Mouse (Mus musculus): ENCODE results near the gene Dnajc24. TPM values are rescaled to one million over a fixed set of nuclear protein-coding genes. Genes with fewer than 3 reads are reported as not detected.

The Dnajc24 gene
- polyA plus RNA-seq, 1 experiment from 2014 or later = 46.0 TPM

DNA sequence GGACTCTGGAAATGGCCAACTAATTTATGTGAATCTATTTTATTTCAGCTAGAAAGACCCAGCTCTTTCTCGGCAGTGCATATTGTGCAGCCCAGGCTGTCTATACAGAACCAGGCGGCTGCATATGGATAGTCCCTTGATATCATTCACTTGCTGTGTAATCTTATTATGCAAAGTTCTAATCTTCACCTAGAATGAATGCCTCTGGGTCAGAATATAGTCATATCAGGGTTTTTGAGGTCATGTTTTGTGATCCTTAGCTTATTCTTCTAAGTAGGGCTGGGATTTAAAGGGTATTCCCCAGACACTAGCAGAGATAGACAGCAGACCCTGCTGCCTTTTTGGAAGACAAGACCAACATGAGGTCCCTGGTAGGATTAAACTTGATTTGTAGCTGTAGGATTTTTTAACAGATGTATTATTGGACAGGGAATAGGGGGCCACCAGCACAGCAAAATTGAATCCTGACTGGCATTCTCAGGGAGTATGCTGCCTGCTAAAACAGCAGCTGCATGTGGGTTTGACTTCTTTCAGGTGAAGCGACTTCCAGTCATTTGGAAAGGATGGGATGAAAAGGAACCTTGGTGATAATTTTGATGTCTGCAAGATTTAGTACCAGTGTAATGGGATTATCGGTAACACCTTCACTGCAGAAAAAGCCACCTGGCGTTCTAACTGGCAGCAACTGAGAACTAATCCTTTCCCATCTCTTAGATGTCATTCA, 85.6 kb downstream of the Dnajc24 start:
- no peak overlapping the region for H3K4me3 ChIP-seq (ENCODE audit: low read depth, low read length)
- H3K36me3 ChIP-seq (replicated peaks; ENCODE audit: control insufficient read depth, insufficient read depth, low read depth, low read length) = no peaks in the 10 kb centered on the region
- H3K4me2 ChIP-seq (ENCODE audit: low read depth, low read length) = no peak overlapping the region
- H3K9me3 ChIP-seq (replicated peaks; ENCODE audit: control insufficient read depth, low read length) = no peaks in the 10 kb centered on the region
- H3K4me1 ChIP-seq (ENCODE audit: control insufficient read depth, insufficient read depth, low read length) = no peaks in the 10 kb centered on the region
- WGBS = 73% methylated on average over 5 of the region's 5 CpGs
- no peaks in the 10 kb centered on the region for H3K27me3 ChIP-seq (ENCODE audit: control insufficient read depth, insufficient read depth, low read length)
- H3K9ac ChIP-seq (replicated peaks; ENCODE audit: low read length) = no peak overlapping the region
- no peak overlapping the region for H3K27ac ChIP-seq (replicated peaks; ENCODE audit: low read depth, low read length)
- no peak for DNase-seq (ENCODE audit: low spot score)
- no peak for ATAC-seq (replicated peaks; ENCODE audit: insufficient number of reproducible peaks, low FRiP score, low TSS enrichment, low read depth)

Small RNA genes lying within 50 kb of the gene (microRNA-seq; reads per million reads assigned to microRNA genes)
- not detected for gene Gm22002 (ENCODE audit: borderline number of aligned reads)

Other genes with a start within 250 kb of the Dnajc24 start
- 56.5 and 61.5 TPM in 2 replicates for gene Elp4, start 99.0 kb downstream of the Dnajc24 start, polyA plus RNA-seq (2014; fragmentation: Nextera tagmentation; extraction: Ambion mirVana)
- 151 and 158 TPM in 2 replicates for gene Immp1l, start 98.9 kb downstream of the Dnajc24 start, polyA plus RNA-seq (2014; fragmentation: Nextera tagmentation; extraction: Ambion mirVana)